Mouse (Mus musculus): ENCODE results near the gene Tnfrsf1b. TPM values are rescaled to one million over a fixed set of nuclear protein-coding genes. Genes with fewer than 3 reads are reported as not detected.
A peak's percentile ranks its signal among the peaks of the same experiment; 100 is the strongest.

Gene Tnfrsf1b
- polyA plus RNA-seq, 1 experiment from 2014 or later = 0.12 TPM

GRCm38 (mm10) chr4:145224613-145225012 lies 22.1 kb downstream of the Tnfrsf1b start:
- ATAC-seq (no peak), DNase-seq (ENCODE audit: low read depth, low spot score) (no peak)
- H3K27me3 ChIP-seq = no peaks in the 10 kb centered on the region
- POLR2A ChIA-PET = no interaction called here
- in situ Hi-C loops (cut with MboI; ENCODE audit: low pct_unique_long_range_greater_than_20kb) = no loop called here
- no peak for TF ChIP-seq CTCF (IDR thresholded peaks at IDR 0.05)
- CTCF ChIA-PET = interaction anchor here (1.4 kb wide), 1 partner anchor 52 kb away, joined by 5 read pairs; no protein-coding TSS in a partner anchor

- no peak for TF ChIP-seq CTCF (IDR thresholded peaks at IDR 0.05)
- CTCF ChIA-PET = interaction anchor here (1.0 to 4.3 kb wide), 5 partner anchors 11 to 64 kb away, joined by 3 to 18 read pairs (median 3); partner anchors contain the start of gene Tnfrsf1b
- ATAC-seq (no peak), DNase-seq (ENCODE audit: low read depth, low spot score) (no peak)
- POLR2A ChIA-PET = no interaction called here
- H3K27me3 ChIP-seq = no peaks in the 10 kb centered on the region
- in situ Hi-C loops (cut with MboI; ENCODE audit: low pct_unique_long_range_greater_than_20kb) = no loop called here
Observed at GRCm38 (mm10) chr4:145222064-145222463, 24.6 kb downstream of the Tnfrsf1b start.

GRCm38 (mm10) chr4:145221379-145221778 lies 25.3 kb downstream of the Tnfrsf1b start:
- no peaks in the 10 kb centered on the region for H3K27me3 ChIP-seq
- in situ Hi-C loops (cut with MboI; ENCODE audit: low pct_unique_long_range_greater_than_20kb) = no loop called here
- TF ChIP-seq CTCF (IDR thresholded peaks at IDR 0.05) = no peak
- CTCF ChIA-PET = interaction anchor here (1.0 to 4.3 kb wide), 8 partner anchors 10 to 65 kb away, joined by 3 to 18 read pairs (median 3); partner anchors contain the start of gene Tnfrsf1b
- ATAC-seq (no peak), DNase-seq (ENCODE audit: low read depth, low spot score) (no peak)
- POLR2A ChIA-PET = no interaction called here

GRCm38 (mm10) chr4:145220001-145220400 lies 26.7 kb downstream of the Tnfrsf1b start:
- no peak for ATAC-seq
- ChIA-PET POLR2A (interaction anchor here (1.6 kb wide), 1 partner anchor 9 kb away, joined by 5 read pairs; no protein-coding TSS in a partner anchor), CTCF (interaction anchor here (0.7 to 4.3 kb wide), 9 partner anchors 11 to 66 kb away, joined by 3 to 18 read pairs (median 6); no protein-coding TSS in a partner anchor)
- in situ Hi-C loops (cut with MboI; ENCODE audit: low pct_unique_long_range_greater_than_20kb) = no loop called here
- H3K27me3 ChIP-seq = no peaks in the 10 kb centered on the region
- no peak for DNase-seq (ENCODE audit: low read depth, low spot score)
- TF ChIP-seq CTCF (IDR thresholded peaks at IDR 0.05) = no peak

GRCm38 (mm10) chr4:145219240-145219985 lies 27.3 kb downstream of the Tnfrsf1b start:
- TF ChIP-seq CTCF (IDR thresholded peaks at IDR 0.05) = peak; percentile 47
- POLR2A ChIA-PET = interaction anchor here (1.6 kb wide), 1 partner anchor 9 kb away, joined by 5 read pairs; no protein-coding TSS in a partner anchor
- in situ Hi-C loops (cut with MboI; ENCODE audit: low pct_unique_long_range_greater_than_20kb) = loop anchor here (5.0 kb wide), 1 partner anchor 63 kb away; no protein-coding TSS in a partner anchor
- ATAC-seq (no peak), DNase-seq (ENCODE audit: low read depth, low spot score) (no peak)
- CTCF ChIA-PET = interaction anchor here (0.7 to 4.3 kb wide), 10 partner anchors 12 to 66 kb away, joined by 3 to 18 read pairs (median 6); no protein-coding TSS in a partner anchor
- H3K27me3 ChIP-seq = no peaks in the 10 kb centered on the region

GRCm38 (mm10) chr4:145217837-145218236 lies 28.8 kb downstream of the Tnfrsf1b start:
- TF ChIP-seq CTCF (IDR thresholded peaks at IDR 0.05) = no peak
- POLR2A ChIA-PET = no interaction called here
- H3K27me3 ChIP-seq = no peaks in the 10 kb centered on the region
- in situ Hi-C loops (cut with MboI; ENCODE audit: low pct_unique_long_range_greater_than_20kb) = loop anchor here (5.0 kb wide), 1 partner anchor 64 kb away; no protein-coding TSS in a partner anchor
- CTCF ChIA-PET = interaction anchor here (1.2 to 4.3 kb wide), 3 partner anchors 11 to 68 kb away, joined by 3 to 18 read pairs (median 5); no protein-coding TSS in a partner anchor
- DNase-seq (ENCODE audit: low read depth, low spot score) (peak; percentile 95), ATAC-seq (peak; percentile 79)

GRCm38 (mm10) chr4:145217046-145217445 lies 29.6 kb downstream of the Tnfrsf1b start:
- no peak for ATAC-seq
- TF ChIP-seq CTCF (IDR thresholded peaks at IDR 0.05) = no peak
- CTCF ChIA-PET = interaction anchor here (1.7 to 3.3 kb wide), 2 partner anchors 11 to 69 kb away, joined by 5 to 27 read pairs; no protein-coding TSS in a partner anchor
- in situ Hi-C loops (cut with MboI; ENCODE audit: low pct_unique_long_range_greater_than_20kb) = loop anchor here (5.0 kb wide), 1 partner anchor 65 kb away; no protein-coding TSS in a partner anchor
- DNase-seq (ENCODE audit: low read depth, low spot score) = no peak
- no peaks in the 10 kb centered on the region for H3K27me3 ChIP-seq
- POLR2A ChIA-PET = no interaction called here

GRCm38 (mm10) chr4:145215396-145215795 lies 31.3 kb downstream of the Tnfrsf1b start:
- ATAC-seq = no peak
- no peaks in the 10 kb centered on the region for H3K27me3 ChIP-seq
- POLR2A ChIA-PET = no interaction called here
- no peak for DNase-seq (ENCODE audit: low read depth, low spot score)
- CTCF ChIA-PET = interaction anchor here (0.9 to 3.3 kb wide), 14 partner anchors 16 to 325 kb away, joined by 3 to 27 read pairs (median 6); no protein-coding TSS in a partner anchor
- no peak for TF ChIP-seq CTCF (IDR thresholded peaks at IDR 0.05)
- in situ Hi-C loops (cut with MboI; ENCODE audit: low pct_unique_long_range_greater_than_20kb) = loop anchor here (5.0 kb wide), 1 partner anchor 67 kb away; no protein-coding TSS in a partner anchor

GRCm38 (mm10) chr4:145214786-145215174 lies 31.9 kb downstream of the Tnfrsf1b start:
- ATAC-seq = no peak
- ChIA-PET POLR2A (interaction anchor here (1.2 kb wide), 1 partner anchor 55 kb away, joined by 3 read pairs; no protein-coding TSS in a partner anchor), CTCF (interaction anchor here (0.7 to 3.3 kb wide), 25 partner anchors 15 to 324 kb away, joined by 3 to 27 read pairs (median 4); partner anchors contain the start of gene Tnfrsf1b)
- in situ Hi-C loops (cut with MboI; ENCODE audit: low pct_unique_long_range_greater_than_20kb) = loop anchor here (5.0 kb wide), 1 partner anchor 68 kb away; no protein-coding TSS in a partner anchor
- no peaks in the 10 kb centered on the region for H3K27me3 ChIP-seq
- no peak for TF ChIP-seq CTCF (IDR thresholded peaks at IDR 0.05)
- DNase-seq (ENCODE audit: low read depth, low spot score) = no peak

- peak; percentile 91 for TF ChIP-seq CTCF (IDR thresholded peaks at IDR 0.05)
Observed at GRCm38 (mm10) chr4:145213999-145214785, 32.5 kb downstream of the Tnfrsf1b start.

More at GRCm38 (mm10) chr4:145213999-145214785, 32.5 kb downstream of the Tnfrsf1b start:
- in situ Hi-C loops (cut with MboI; ENCODE audit: low pct_unique_long_range_greater_than_20kb) = no loop called here
- POLR2A ChIA-PET = interaction anchor here (1.2 kb wide), 1 partner anchor 56 kb away, joined by 3 read pairs; no protein-coding TSS in a partner anchor
- ATAC-seq (peak; percentile 75), DNase-seq (ENCODE audit: low read depth, low spot score) (no peak)
- CTCF ChIA-PET = interaction anchor here (0.7 to 3.3 kb wide), 25 partner anchors 15 to 324 kb away, joined by 3 to 27 read pairs (median 4); partner anchors contain the start of gene Tnfrsf1b
- no peaks in the 10 kb centered on the region for H3K27me3 ChIP-seq
